Mouse (Mus musculus) small intestine, adult 2 months (tissue): Measurements from ENCODE around the gene Msh3.

Source experiments
- CTCF ChIP-seq: fragments of 200-500 bp; IDR thresholded peaks from 2 replicates; pipeline ENCODE4 v1.5.1; 2012; ENCODE audit warnings: low read depth, mild to moderate bottlenecking, control low read depth, inconsistent platforms, low read length, moderate library complexity, mixed read lengths; ENCODE audit not compliant: insufficient replicate concordance, insufficient read length; ENCODE audit errors: extremely low read depth
- POLR2A ChIP-seq: fragments of 200-500 bp; IDR thresholded peaks from 2 replicates; pipeline ENCODE4 v1.6.1; 2012; ENCODE audit warnings: low read depth, mild to moderate bottlenecking, control low read depth, inconsistent platforms, low read length, moderate library complexity

DNA sequence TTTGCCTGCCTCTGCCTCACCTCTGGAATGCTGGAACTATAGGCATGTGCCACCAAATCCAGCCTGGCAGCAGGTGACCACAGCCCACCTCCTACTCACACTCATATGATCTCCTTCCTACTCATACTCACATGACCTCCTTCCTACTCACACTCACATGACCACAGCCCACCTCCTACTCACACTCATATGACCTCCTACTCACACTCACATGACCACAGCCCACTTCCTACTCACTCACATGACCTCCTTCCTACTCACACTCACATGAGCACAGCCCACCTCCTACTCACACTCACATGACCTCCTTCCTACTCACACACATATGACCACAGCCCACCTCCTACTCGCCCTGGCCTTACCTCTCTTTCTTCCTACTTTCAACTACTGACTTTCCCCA, 17.9 kb downstream of the Msh3 start:
- no peak for TF ChIP-seq POLR2A
- TF ChIP-seq CTCF, result no peak
